Mouse (Mus musculus) thymus, adult 2 months (tissue): Measurements from ENCODE around the gene Aqp5.

Source experiments
- CTCF ChIP-seq: fragments of 200-500 bp; IDR thresholded peaks from 2 replicates; pipeline ENCODE4 v1.5.1; 2012; ENCODE audit warnings: mild to moderate bottlenecking, control low read depth, low read length, moderate library complexity, borderline replicate concordance; ENCODE audit not compliant: control insufficient read depth, poor library complexity, insufficient read depth; ENCODE audit errors: extremely low read depth
- POLR2A ChIP-seq: fragments of 200-500 bp; IDR thresholded peaks from 2 replicates; pipeline ENCODE4 v1.6.1; 2012; ENCODE audit warnings: mild to moderate bottlenecking, low read length, control low read depth, moderate library complexity; ENCODE audit not compliant: control insufficient read depth, poor library complexity, insufficient read depth; ENCODE audit errors: extremely low read depth

GRCm38 (mm10) chr15:99637405-99638123 is 47.0 kb downstream of the Aqp5 start:
- TF ChIP-seq CTCF: no peak
- no peak for TF ChIP-seq POLR2A
